Mouse (Mus musculus) splenic B cell, adult 2 months (primary cell): Measurements from ENCODE around the gene Hoxa4.

ENCODE experiments used
- DNase-seq: peaks from one replicate; pipeline ENCODE4 v3.0.0-alpha.2; 2011; ENCODE audit warnings: low read depth, low spot score
- H3K27me3 ChIP-seq: 2 replicates; pipeline ENCODE4 v1.6.1; 2012; ENCODE audit warnings: mild to moderate bottlenecking, low read length, moderate library complexity, mixed read lengths; ENCODE audit not compliant: control insufficient read depth, poor library complexity, insufficient read depth, severe bottlenecking
- H3K36me3 ChIP-seq: 2 replicates; pipeline ENCODE4 v1.6.1; 2012; ENCODE audit warnings: mild to moderate bottlenecking, low read length, moderate library complexity, mixed read lengths; ENCODE audit not compliant: control insufficient read depth, poor library complexity, insufficient read depth, severe bottlenecking

The Hoxa4 gene

GRCm38 (mm10) chr6:52213119-52213986, 21.8 kb upstream of the Hoxa4 start, which contains the start of the genes Hoxa3 and Gm28308:
TSS of gene Hoxa3 (minus strand) at chr6:52213336.
TSS of gene Gm28308 (minus strand) at chr6:52213339.
- Histone ChIP-seq H3K36me3 (no peaks in the 10 kb centered on the region), H3K27me3 (peaks cover 6% of the 10 kb centered on the region)
- no peak for DNase-seq

GRCm38 (mm10) chr6:52212556-52213118, 21.1 kb upstream of the Hoxa4 start:
- no peak for DNase-seq
- H3K27me3 ChIP-seq = peaks cover 4% of the 10 kb centered on the region
- no peaks in the 10 kb centered on the region for H3K36me3 ChIP-seq

GRCm38 (mm10) chr6:52211961-52212360, 20.4 kb upstream of the Hoxa4 start:
- no peaks in the 10 kb centered on the region for H3K36me3 ChIP-seq
- no peak for DNase-seq
- H3K27me3 ChIP-seq = peaks cover 4% of the 10 kb centered on the region

DNA sequence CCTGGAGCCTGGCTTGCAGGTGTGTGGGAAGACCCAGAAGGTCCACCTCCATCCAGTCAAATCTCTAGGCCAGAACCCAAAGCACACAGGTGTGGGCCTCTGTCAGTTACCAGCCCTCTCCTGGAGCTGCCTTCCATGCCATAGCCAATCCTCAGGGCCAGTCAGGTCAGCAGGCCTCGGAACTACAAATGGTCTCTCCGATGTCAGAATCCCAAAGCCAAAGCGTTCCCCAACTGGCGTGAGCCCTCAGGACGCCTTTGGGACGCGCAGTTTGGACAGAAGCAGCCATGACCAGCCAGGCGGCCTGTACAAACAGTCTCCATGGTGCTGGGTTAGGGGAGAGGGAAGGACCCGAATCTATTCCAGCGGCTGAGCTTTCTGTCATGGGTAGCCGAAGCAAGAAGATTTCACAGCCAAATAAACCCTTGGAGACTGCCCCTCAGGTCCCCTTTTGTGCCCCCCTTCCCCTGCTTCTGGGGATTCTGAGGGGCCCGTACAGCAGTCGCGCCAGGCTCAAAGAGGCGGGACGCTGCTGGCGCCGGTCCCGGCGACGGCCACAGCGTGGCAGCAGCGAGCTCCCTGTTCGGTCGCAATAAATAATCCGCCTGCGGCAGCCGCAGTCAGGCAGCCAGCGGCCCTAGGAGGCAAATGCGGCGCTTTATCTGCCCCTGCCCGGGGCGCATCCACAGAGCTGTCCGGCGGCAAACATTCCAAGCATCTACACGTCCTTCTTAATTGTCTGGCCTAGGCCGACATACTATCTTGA, 19.8 kb upstream of the Hoxa4 start:
- peak; percentile 78 for DNase-seq
- peaks cover 4% of the 10 kb centered on the region for H3K27me3 ChIP-seq
- H3K36me3 ChIP-seq = no peaks in the 10 kb centered on the region

GRCm38 (mm10) chr6:52209685-52210046, 18.1 kb upstream of the Hoxa4 start:
- DNase-seq = no peak
- no peaks in the 10 kb centered on the region for H3K36me3 ChIP-seq

DNA sequence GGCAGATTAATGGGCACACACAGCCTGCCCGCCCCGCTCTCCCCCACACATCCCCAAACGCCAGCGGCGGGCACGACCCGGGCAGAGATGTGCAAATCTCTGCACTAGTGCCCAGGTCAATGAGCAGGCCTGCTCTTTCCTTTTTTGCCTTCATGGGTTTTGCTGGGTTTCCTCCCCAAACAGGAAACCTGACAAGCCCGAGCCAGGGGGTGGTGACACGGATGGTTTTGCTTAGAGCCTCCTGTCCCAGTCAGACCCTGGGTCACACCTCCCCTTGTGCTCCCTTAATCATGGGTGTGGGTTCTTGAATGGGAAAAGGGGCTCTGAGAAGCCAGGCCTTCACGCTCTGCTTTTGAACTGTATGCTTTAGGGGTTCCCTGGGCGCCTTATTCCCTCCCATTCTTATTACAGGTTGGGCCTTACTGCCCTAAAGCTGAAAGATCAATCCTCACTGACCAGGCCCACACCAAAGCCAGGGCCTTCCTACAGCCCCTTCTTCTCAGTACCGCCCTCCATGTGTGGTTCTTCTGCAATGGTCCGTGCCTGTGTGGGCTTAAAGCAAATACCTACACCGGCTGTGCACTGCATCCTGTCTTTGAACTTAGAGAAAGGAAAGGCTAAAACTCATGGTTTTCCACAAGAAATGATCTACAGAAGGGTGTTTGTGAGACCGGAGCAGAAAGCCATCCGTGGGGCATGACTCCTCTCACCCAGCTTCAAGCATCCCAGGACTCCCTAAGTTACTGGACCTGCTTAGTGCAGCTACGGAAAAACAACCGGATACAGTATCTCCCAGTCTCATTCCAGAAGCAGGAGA, 17.5 kb upstream of the Hoxa4 start:
- peak; percentile 15 for DNase-seq

More at GRCm38 (mm10) chr6:52209685-52210046, 18.1 kb upstream of the Hoxa4 start:
- peaks cover 4% of the 10 kb centered on the region for H3K27me3 ChIP-seq

DNA sequence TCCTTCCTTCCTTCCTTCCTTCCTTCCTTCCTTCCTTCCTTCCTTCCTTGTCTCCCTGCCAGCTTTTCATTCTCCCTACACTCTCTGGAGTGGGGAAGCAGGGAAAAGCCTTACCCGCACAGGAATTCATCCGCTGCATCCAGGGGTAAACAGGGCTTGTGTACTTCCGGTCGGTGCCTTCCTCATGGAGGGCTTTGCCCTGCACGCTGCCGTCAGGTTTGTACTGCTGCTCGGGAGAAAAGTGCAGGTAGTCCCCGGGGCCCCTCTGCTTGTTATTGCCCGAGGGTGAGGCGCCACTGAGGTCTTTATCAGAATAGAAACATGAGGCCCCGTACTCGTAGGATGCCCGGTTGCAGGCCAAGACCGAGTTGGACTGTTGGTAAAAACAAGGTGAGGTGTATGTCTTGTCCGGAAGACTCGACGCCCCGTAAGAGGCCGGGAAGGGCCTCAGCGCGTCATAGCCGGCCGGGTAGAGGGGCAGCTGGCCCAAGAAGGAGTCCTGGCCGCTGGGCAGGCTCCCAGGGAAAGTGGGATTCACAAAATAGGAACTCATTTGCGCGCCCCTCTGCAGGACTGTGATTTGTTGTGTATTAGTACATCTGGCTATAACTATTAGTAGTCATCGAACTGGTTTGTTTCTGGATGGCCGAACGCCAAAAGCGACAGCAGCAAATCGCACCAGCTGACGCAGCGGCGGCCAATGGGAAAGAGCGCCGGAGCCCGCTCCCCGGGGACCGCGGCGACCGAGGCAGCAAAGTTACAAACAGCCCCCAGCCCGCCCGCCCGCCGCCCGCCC, 16.7 kb upstream of the Hoxa4 start, which contains the start of gene Hoxa6:
TSS of gene Hoxa6 (minus strand) at position 651 of the 796 bp plus-strand sequence.
- peaks cover 2% of the 10 kb centered on the region for H3K27me3 ChIP-seq
- DNase-seq = peak; percentile 11
- H3K36me3 ChIP-seq = no peaks in the 10 kb centered on the region

More for the DNA sequence above, 17.5 kb upstream of the Hoxa4 start:
- Histone ChIP-seq H3K27me3 (peaks cover 4% of the 10 kb centered on the region), H3K36me3 (no peaks in the 10 kb centered on the region)

DNA sequence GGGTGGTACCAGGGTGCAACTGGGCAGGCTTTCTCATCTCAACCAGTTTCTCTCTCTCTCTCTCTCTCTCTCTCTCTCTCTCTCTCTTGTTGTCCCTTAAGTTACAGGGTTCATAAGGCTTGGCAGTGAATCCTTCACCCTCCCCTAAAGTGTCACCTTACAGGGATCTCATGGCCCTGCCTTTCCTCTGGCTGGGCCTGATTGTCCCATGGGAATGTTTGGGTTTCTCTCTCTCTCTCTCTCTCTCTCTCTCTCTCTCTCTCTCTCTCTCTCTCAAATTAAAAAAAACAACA, 16.1 kb upstream of the Hoxa4 start:
- no peaks in the 10 kb centered on the region for H3K36me3 ChIP-seq
- H3K27me3 ChIP-seq = peaks cover 2% of the 10 kb centered on the region
- DNase-seq = no peak

GRCm38 (mm10) chr6:52206882-52207683, 15.5 kb upstream of the Hoxa4 start:
- Histone ChIP-seq H3K36me3 (no peaks in the 10 kb centered on the region), H3K27me3 (peaks cover 2% of the 10 kb centered on the region)
- no peak for DNase-seq

GRCm38 (mm10) chr6:52205638-52206621, 14.4 kb upstream of the Hoxa4 start:
- Histone ChIP-seq H3K27me3 (no peaks in the 10 kb centered on the region; the same call in 1 of the 2 replicates), H3K36me3 (no peaks in the 10 kb centered on the region)
- no peak for DNase-seq

GRCm38 (mm10) chr6:52205221-52205620, 13.7 kb upstream of the Hoxa4 start:
- DNase-seq = no peak
- Histone ChIP-seq H3K36me3 (no peaks in the 10 kb centered on the region), H3K27me3 (no peaks in the 10 kb centered on the region; the same call in 1 of the 2 replicates)

DNA sequence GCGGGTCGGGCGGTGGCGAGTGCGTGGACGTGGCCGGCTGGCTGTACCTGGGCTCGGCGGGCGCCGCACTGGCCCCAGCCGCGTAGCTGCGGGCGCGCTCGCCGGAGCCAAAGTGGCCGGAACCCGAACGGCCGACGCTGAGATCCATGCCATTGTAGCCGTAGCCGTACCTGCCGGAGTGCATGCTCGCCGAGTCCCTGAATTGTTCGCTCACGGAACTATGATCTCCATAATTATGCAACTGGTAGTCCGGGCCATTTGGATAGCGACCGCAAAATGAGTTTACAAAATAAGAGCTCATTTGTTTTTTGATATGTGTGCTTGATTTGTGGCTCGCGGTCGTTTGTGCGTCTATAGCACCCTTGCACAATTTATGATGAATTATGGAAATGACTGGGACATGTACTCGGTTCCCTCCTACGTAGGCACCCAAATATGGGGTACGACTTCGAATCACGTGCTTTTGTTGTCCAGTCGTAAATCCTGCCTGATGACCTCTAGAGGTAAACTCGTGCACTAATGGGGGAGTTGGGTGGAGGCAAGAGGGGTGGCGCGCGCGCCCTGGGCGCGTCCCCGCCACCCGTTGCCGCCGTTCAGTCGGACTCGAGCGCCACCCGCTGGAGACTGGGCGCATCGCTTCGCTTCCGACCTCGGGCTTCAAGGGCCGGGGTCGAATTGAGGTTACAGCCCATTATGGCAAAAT, 12.6 kb upstream of the Hoxa4 start, which contains the start of gene Hoxa5:
TSS of gene Hoxa5 (minus strand) at position 538 of the 703 bp plus-strand sequence.
- Histone ChIP-seq H3K27me3 (no peaks in the 10 kb centered on the region; the same call in 1 of the 2 replicates), H3K36me3 (no peaks in the 10 kb centered on the region)
- no peak for DNase-seq
